Mouse (Mus musculus) embryonic fibroblast, embryonic 13.5 days (primary cell): ENCODE measurements around the gene Trappc10. TPM values are rescaled to one million over a fixed set of nuclear protein-coding genes. Genes with fewer than 3 reads are reported as not detected.

Experiments used
- H3K27ac ChIP-seq: 2 replicates; pipeline ENCODE4 v1.5.1; 2012; ENCODE audit warnings: low read length, control low read depth, inconsistent platforms; ENCODE audit not compliant: insufficient read depth
- H3K4me1 ChIP-seq: 2 replicates; pipeline ENCODE4 v1.6.1; 2011; ENCODE audit warnings: low read length; ENCODE audit not compliant: control insufficient read depth, insufficient read depth
- H3K4me3 ChIP-seq: 2 replicates; pipeline ENCODE4 v1.5.1; 2011; ENCODE audit warnings: mild to moderate bottlenecking, control low read depth, low read length; ENCODE audit not compliant: insufficient read depth
- CTCF ChIP-seq: IDR thresholded peaks from 2 replicates; pipeline ENCODE4 v1.5.1; 2011; ENCODE audit warnings: mild to moderate bottlenecking, control low read depth, low read length, moderate library complexity, borderline replicate concordance; ENCODE audit not compliant: insufficient read depth
- POLR2A ChIP-seq: IDR thresholded peaks from 2 replicates; pipeline ENCODE4 v1.6.1; 2011; ENCODE audit warnings: low read depth, mild to moderate bottlenecking, control low read depth, low read length, moderate library complexity
- polyA plus RNA-seq: library from polyadenylated mRNA; stranded (reverse); fragments of >200 nt; gene quantifications from 2 replicates; pipeline ENCODE4 v1.2.4, GENCODE M21; 2011; ENCODE audit warnings: low read depth; ENCODE audit not compliant: missing spikeins, insufficient read length

The Trappc10 gene
- polyA plus RNA-seq, 1 experiment = 31.0 TPM

DNA sequence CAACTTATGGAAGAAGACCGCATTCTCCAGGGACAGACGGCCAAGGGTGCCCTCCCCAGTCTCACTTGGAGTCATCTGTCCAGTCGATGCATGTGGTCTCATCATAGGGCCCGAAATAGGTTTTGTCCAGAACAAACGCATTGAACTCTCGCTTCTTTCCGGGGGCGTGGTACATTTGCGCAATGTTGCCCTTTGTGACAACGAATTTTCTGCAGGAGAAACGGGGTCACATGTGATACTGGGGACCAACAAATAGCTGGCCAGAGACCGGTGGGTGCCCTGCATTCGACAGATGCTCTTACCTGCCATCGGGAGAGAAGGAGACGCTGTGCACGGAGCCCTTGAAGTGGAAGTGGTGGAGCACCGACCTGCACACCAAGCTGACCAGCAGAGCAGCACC is 62.1 kb downstream of the Trappc10 start:
- no peaks in the 10 kb centered on the region; the same call in 1 of the 2 replicates for H3K4me1 ChIP-seq
- H3K27ac ChIP-seq = no peak overlapping the region
- no peak for TF ChIP-seq POLR2A
- no peak for TF ChIP-seq CTCF
- H3K4me3 ChIP-seq = no peak overlapping the region

DNA sequence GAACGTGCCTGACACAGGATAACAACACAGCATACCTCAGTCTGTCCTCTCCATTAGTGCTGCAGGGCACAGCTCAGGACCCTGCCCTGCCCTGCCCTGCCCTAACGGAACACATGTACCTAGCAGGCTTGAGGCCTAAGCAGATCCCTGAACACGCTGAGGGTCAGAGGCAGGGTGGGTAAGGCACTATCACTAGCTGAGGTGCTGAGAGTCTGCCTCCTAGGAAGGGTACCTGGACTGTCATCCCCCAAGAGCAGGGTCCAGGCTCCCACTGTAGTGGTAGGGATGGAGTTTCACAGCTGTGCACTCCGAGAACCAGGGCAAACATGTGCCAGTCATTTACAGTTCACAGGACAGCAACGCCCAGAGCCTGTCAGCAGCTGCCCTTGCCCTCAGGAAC is 70.0 kb downstream of the Trappc10 start:
- TF ChIP-seq CTCF (no peak), POLR2A (no peak)
- Histone ChIP-seq H3K4me3 (no peak overlapping the region), H3K27ac (no peak overlapping the region), H3K4me1 (0 out of 2 replicates have a peak, but pooled peaks cover 2% of the 10 kb centered on the region)

DNA sequence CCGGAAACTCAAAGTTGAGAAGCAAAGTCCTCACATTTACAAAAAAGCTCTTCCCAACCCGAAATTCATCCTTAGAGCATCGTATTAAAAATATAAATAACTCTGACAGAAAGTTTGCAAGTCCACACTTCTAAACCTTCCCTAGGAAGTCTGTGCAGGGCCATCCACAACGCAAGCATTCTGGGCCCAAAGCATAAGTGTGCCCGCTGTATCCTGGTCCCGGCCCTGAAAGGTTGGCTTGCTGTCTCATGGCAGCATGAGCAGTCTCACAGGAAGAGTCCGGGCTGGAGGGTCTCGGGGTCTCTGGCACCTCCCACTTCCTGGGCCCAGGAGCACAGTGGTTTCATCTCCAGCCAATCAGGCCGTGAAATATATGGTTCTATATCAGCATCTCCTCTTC is 72.9 kb downstream of the Trappc10 start:
- Histone ChIP-seq H3K27ac (no peak overlapping the region), H3K4me3 (no peak overlapping the region), H3K4me1 (0 out of 2 replicates have a peak, but pooled peaks cover 7% of the 10 kb centered on the region)
- TF ChIP-seq POLR2A (no peak), CTCF (no peak)

DNA sequence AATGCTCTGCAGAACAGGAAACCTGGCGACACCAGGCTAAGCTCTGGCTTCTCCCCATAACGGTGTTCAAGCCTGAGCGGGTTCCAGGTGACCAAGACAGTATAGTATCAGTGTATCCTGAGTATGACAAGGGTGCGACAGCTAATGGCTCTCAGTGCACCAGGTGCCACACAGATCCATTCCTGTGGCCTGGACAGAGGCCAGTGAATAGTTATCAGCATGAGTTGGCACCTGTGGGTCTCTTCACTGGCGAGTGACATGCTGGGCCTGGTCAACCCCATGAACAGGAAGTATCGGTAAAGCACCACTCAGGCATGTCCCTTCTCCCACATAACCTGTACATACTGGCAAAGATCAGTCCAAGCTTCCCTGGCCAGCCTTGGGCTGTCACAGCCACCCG is 73.4 kb downstream of the Trappc10 start:
- Histone ChIP-seq H3K4me3 (no peak overlapping the region), H3K27ac (no peak overlapping the region), H3K4me1 (0 out of 2 replicates have a peak, but pooled peaks cover 7% of the 10 kb centered on the region)
- TF ChIP-seq POLR2A = no peak
- no peak for TF ChIP-seq CTCF

DNA sequence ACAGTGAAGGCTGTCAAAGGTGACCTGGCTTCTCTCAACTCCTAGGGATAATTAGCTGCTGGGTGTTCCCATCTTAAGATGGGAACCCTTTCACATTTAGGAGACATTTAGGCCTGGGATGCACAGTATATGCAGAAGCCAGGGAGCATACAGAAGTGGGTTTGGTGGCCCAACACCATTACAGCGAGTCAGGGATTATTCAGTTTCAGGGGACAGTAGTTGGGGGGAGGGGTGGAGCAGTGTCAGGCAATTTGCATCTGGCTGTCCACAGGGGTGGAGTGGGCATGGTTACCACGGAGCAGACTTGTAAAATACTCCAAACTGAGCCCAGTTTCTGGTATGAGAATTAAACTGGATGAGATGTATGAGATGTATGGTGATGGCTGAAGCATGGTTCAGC is 74.0 kb downstream of the Trappc10 start:
- TF ChIP-seq POLR2A (no peak), CTCF (no peak)
- no peak overlapping the region for H3K4me3 ChIP-seq
- 0 out of 2 replicates have a peak, but pooled peaks cover 7% of the 10 kb centered on the region for H3K4me1 ChIP-seq
- H3K27ac ChIP-seq = no peak overlapping the region

DNA sequence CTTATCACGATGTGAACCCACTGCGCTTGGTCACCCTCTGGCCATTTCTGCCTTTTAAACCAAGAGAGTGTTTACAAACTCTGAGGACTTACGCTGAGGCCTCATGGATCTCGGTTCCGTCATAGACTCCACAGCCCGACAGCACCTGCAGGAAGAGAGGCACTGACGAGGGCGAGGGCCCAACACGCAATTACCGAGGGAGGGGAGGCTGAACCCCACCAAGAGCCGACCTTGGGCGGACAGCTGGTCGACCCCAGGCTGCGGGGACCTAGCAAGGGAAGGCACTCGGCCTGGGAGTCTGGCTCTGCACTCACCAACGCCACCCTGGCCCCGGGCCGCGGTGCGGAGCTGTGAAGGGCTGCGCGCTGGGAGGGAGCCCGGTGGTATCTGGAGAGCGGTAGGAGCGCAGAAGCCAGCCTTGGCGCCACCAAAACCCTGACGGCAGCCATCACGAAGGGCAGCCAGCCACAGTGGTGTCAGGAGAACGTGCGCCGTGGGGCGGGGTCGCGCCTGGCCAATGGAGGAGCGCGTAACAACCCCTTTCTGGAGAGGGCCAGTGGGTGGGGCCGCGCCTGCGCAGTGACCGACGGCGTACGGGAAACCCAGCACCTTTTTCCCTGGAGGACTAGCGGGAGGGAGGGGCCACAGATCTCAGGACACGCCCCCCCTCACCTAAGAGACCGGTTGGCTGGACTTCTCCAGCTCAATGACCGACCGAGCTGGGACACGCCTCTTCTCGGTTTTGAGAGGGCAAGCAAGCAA is 75.0 kb downstream of the Trappc10 start, which contains the start of gene D10Jhu81e:
D10Jhu81e (minus strand) TSS at position 502 of the 762 bp plus-strand sequence.
- 0 out of 2 replicates have a peak, but pooled peaks cover 7% of the 10 kb centered on the region for H3K4me1 ChIP-seq
- H3K4me3 ChIP-seq = peak within 1 kb of the TSS; percentile 70
- no peak within 1 kb of the TSS for H3K27ac ChIP-seq
- TF ChIP-seq POLR2A (peak; percentile 94), CTCF (no peak)

DNA sequence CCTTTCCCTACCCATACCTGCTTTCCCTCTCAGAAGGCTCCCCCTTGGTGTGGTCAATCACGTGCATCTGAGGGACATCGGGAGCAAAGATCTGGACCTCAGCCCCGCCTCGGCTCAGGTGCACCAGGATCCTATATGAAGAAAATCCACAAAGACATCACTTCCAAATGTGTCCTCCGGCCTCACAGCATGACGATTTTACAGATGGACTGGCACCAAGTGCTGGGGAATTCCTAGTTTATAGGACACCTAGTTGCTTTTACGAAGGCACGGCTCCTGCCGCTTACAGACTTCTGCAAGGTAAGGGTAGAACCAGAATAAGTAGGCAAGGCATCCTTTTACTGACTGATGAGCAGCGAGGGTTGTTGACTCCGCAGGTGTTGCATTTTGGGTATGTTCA is 75.6 kb downstream of the Trappc10 start:
- no peak overlapping the region for H3K27ac ChIP-seq
- no peak for TF ChIP-seq CTCF
- TF ChIP-seq POLR2A = no peak
- H3K4me3 ChIP-seq = peak overlapping the region; percentile 70
- H3K4me1 ChIP-seq = 0 out of 2 replicates have a peak, but pooled peaks cover 7% of the 10 kb centered on the region

DNA sequence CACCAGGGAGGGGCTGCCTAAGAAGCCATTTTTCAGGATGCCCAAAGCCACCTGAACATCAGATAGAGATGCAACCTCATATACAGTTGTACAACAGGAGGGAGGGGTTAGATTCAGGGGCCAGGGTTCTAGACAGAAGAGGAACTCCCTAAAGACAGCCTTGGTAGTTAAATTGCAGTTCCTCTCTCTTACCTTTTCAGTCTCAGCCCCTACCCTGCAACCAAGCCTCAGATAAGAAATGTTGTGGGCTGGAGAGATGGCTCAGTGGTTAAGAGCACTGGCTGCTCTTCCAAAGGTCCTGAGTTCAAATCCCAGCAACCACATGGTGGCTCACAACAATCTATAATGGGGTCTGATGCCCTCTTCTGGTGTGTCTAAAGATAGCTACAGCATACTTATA is 76.7 kb downstream of the Trappc10 start:
- Histone ChIP-seq H3K4me1 (0 out of 2 replicates have a peak, but pooled peaks cover 7% of the 10 kb centered on the region), H3K4me3 (no peak overlapping the region), H3K27ac (no peak overlapping the region)
- TF ChIP-seq POLR2A (no peak), CTCF (no peak)

DNA sequence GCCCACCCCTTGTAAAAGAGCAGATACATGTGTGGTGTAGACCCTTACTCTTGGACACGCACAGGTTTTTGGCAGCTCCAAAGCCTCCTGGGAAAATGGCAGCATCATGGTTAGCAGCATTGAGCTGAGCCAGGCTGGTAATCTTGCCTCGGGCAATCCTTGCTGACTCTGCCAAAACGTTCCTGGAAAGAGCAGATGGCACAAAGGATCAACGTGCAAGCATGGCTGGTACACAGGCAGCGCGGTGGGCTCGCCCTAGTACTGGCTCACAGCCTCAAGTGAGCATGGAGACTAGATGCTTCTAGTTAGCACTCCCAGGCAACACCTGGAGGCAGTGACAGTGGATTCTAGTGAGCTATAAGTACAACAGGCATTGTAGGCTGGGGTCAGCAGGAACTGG is 77.1 kb downstream of the Trappc10 start:
- TF ChIP-seq POLR2A (no peak), CTCF (no peak)
- Histone ChIP-seq H3K4me3 (no peak overlapping the region), H3K4me1 (0 out of 2 replicates have a peak, but pooled peaks cover 7% of the 10 kb centered on the region), H3K27ac (no peak overlapping the region)
